Mouse (Mus musculus): ENCODE data around the gene Zswim5.

DNA sequence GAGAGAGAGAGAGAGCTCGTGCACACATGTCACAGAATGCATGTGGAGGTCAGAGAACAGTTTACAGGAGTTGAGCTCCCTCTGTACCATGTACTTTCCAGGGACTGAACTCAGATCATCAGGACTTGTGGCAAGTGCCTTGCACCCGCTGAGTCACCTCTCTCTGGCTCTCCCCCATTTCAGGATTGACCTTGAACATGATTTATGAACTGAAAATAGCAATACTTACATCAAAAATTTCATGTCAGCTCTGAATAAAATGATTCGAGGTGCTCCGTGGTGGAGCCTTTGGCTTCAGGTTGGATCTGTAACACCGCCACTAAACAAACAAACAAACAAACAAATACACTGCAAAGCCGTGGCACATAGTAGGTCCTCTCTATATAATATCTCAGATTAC lies 36.3 kb upstream of the Zswim5 start:
- TF ChIP-seq CTCF (IDR thresholded peaks at IDR 0.05; ENCODE audit: borderline replicate concordance, extremely low read depth, insufficient read depth, insufficient read length) (no peak), POLR2A (IDR thresholded peaks at IDR 0.05; ENCODE audit: borderline replicate concordance, extremely low read depth, insufficient read depth, insufficient read length, poor library complexity, severe bottlenecking) (no peak)

All from brain, embryonic 14.5 days (tissue).